Mouse (Mus musculus) natural killer cell, adult 2 months (primary cell): ENCODE measurements around the gene Mip.
"Not testable (repeated sequence)": the region's sequence is repeated elsewhere in the genome, so short reads cannot be mapped to it uniquely, and the experiment has no call there.

Experiments
- DNase-seq, 2 experiments: peaks; one replicate each; pipeline ENCODE4 v3.0.0; 2022; ENCODE audit warnings: low spot score in 2 of 2

Gene Mip

DNA sequence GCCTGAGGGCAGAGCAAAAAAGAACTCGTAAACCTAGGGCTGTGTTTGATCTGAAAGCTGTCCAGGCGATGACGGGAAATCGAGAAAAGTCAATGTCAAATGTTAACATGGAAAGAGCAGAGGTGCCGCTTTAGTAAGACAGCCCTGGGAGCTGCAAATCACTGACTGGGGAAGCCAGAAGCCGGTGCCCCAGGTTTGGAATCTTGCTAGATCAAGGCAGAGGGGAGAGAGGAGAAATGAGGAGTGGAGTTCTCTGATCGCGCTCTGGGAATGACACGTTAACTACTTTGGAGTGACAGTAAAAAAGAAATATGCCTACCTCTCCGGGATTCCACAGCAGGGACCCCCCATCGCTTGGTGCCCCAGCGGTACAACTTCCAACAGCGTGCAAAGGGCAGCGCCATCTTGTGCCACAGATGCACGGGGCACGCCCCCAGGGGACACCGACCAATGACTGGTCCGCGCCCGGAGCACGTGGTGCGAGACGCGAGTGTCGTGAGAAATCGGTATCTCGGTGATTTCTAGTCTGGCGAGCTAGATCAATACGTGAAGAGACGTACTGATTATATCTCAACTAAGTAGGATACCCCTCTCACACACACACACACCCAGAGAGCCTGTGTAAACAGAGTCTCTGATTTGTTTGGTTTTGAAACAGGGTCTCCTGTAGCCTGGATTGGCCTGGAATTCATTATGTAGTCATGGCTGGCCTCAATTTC is 14.1 kb upstream of the Mip start, which contains the start of gene Spryd4:
TSS of gene Spryd4 (minus strand) at position 418 of the 719 bp plus-strand sequence.
- peak; percentile 83 to 88 for DNase-seq

- no peak for DNase-seq
These were observed 13.5 kb upstream of the Mip start for GRCm38 (mm10) chr10:128212148-128212547.

DNA sequence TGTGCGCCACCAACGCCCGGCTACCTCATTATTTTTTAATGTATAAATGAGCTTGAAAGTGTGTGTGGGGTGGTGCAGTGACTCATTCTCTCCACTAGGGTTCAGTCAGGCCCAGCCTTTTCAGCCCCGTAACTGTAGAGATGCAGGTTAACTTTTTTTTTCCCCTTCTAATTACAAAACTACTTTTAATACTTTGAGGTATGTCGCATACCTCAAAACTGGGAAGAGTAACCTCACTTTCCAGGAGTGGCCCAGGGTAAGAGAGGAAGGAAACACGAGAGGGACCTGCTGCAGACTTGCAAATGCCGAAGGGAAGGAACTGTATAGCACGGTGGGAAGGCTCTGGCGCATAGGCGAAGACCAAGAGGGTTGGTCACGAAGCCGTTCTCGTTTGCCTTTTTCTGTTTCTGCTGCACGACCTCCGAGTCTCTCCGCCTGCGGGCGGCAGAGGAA is 12.7 kb upstream of the Mip start:
- peak; percentile 56 to 79 for DNase-seq

DNA sequence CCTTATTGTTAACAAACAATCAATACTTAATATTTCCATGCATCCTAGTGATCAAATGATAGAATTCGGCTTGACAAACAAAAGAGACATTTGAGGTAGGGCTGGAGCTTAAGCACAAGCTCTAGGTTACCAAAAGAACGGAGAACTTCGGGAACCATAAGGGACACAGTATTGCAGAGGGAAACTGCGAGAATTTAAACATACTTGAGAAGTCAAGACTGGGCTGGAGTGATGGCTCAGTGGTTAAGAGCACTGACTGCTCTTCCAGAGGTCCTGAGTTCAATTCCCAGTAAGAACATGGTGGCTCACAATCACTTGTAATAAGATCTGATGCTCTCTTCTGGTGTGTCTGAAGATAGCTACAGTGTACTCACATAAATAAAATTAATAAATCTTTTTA is 11.5 kb upstream of the Mip start:
- not testable (repeated sequence) for DNase-seq

DNA sequence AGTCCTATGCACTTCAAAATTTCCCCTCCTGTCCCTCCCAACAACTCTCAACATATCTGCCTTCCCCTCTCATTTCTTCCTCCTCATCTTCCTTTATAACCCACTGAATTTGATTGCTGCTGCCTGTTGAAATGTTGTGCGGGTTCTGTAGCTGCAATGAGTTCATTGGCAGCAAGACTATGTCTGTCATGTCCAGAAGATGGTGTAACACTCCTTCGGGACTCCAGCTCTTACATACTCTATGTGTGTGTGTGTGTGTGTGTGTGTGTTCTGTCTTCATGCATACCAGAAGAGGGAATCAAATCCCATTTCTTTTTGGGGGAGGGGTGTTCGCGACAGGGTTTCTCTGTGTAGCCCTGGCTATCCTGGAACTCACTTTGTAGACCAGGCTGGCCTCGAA is 10.7 kb upstream of the Mip start:
- DNase-seq = no peak

DNA sequence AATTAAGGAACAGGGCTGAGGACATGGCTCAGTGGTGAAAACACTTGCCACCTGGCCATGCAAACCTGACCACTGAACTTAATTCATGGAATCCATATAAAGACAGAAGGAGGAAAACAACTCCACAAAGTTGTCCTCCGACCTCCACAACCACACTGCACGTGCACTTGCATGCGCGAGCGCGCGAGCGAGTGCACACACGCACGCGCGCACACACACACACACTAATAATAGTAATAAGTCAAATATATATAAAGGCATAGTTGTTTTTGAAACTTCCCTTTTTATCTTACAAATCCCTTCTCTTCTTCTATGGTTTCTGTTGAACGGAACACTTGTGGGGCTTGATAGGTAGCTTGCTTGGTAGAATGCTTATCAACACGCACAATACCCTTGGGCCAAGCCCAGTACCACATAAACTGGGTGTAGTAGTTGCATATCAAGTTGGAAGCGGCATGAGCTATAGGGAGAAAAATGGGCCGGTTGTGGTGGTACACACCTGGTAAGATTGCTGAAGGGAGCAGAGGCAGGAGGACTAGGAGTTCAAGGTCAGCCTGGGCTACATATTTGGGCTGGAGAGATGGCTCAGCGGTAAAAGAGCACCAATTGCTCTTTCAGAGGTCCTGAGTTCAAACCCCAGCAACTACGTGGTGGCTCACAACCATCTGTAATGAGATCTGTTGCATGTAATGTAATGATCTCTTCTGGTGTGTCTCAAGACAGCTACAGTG is 7.1 kb upstream of the Mip start:
- DNase-seq = no peak

GRCm38 (mm10) chr10:128221533-128222286 is 3.9 kb upstream of the Mip start:
- DNase-seq = no peak

- DNase-seq = no peak
These were observed 574 bp upstream of the Mip start for GRCm38 (mm10) chr10:128225064-128225463.

DNA sequence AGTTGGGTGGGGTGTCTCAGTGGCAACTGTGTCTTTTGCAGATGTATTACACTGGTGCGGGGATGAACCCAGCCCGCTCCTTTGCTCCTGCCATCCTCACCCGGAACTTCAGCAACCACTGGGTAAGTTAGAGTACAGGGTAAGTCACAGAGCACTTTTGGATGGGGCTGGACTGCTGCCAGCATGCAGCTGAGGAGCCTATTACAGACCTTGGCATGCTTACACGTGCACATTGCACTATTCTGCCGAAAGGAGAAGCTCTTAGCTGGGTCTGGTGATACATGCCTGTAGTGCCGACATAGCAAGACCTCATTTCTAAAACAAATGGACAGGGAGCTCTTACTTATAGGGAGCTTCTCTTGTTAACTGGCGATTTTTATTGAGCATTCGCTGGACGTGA is 2.0 kb downstream of the Mip start:
- DNase-seq = no peak

- DNase-seq = no peak
These were observed 2.4 kb downstream of the Mip start for GRCm38 (mm10) chr10:128228009-128228408.

- no peak for DNase-seq
These were observed 4.9 kb downstream of the Mip start for GRCm38 (mm10) chr10:128230582-128230981.

GRCm38 (mm10) chr10:128231146-128231545 is 5.5 kb downstream of the Mip start:
- no peak for DNase-seq

- peak; percentile 86 to 89 for DNase-seq
These were observed 6.2 kb downstream of the Mip start, which contains the start of gene Timeless for GRCm38 (mm10) chr10:128231697-128232419. Gene Timeless, plus strand, starts transcription at chr10:128232065.

DNA sequence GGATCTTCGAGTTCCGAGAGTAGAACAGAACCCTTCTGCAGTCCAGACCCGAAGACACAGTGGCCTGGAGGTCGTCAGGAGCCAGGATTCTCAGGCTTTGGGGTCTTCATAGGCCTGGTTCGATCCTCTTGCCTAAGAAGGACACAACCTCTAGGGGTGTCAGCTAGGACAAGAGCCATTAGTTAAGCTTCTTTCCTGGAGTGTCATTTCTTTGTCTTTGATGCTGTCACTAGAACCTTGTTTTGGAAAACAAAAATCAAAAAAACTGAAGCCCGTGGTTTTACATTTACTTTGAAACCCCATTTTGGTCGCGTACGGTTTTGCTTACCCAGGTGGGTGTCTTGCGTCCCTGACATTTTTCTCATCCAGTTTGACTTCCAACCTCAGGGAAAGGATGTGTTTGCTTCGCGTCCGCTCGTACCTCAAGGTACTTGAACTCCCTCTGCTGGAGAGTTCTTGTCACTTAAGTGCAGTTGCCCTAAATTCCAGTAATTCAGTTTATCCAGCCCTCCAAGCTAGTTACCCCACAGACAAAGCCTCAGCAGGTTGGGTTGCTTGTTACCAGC is 6.9 kb downstream of the Mip start:
- peak; percentile 64 to 65 for DNase-seq

DNA sequence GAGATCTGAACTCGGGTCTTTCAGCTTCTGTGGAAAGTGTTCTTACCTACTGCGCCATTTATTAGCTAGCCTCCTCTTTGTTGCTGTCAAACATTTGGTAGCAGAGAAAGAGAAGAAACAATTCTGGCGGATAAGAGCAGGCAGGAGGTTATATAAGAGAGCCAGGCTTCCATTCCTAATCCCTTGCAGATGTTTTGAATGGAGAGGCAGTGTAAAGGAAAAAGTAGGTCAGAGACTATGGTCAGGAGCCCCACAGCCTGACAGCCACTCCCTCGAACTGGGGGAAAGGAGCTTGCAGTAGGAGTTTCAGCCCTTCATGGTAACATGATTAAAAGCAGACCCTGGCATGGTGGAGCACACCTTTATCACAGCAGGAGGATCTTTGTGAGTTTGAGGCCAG is 10.7 kb downstream of the Mip start:
- DNase-seq = no peak

DNA sequence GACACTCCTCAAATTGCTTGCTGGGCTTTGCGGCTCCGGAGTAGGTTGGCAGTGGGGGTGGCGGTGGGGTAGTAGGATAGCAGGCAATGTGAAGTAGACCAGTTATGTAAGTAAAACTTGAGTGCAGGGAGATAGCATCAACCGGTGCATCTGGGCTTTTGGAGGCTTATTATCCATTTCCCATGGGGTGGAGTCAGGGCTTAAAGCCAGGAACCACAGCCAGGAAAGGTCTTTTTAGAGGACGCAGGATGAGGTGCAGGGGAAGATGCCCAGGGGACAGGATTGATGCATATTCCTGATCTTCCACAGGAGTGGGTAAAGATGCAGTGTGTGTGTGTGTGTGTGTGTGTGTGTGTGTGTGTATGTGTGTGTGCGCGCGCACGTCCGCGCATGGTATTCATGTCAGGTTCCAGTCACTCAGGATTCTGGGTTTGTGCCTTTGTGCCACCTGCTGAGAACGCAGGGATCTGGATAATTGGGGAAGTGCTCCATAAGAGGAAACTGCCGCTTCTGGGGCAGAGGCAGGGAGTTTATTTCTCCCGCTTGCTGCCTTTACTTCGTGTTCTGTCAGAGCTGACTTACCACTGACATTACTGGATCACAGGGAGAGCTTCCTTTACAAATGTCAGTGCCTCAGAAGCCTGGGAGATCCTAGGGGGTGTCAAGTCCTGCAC is 12.3 kb downstream of the Mip start:
- no peak for DNase-seq

DNA sequence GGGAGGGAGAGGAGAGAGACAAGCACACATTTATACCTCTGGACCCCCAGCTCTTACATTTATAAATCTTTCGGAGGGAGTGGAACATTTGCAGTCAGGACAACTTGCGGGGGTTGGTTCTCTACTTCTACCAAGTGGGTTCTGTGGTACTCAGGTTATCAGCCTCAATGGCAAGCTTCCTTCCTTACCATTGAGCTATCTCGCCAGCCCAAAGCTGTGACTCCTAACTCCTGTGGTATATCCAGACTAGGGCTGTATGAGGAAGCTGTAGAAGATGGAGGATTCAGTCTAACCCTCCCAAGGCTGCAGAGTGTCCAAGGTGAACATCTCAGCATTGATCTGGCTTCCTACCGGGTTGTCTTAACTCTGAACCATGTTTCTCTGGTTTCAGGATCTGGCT is 13.5 kb downstream of the Mip start:
- DNase-seq = no peak

DNA sequence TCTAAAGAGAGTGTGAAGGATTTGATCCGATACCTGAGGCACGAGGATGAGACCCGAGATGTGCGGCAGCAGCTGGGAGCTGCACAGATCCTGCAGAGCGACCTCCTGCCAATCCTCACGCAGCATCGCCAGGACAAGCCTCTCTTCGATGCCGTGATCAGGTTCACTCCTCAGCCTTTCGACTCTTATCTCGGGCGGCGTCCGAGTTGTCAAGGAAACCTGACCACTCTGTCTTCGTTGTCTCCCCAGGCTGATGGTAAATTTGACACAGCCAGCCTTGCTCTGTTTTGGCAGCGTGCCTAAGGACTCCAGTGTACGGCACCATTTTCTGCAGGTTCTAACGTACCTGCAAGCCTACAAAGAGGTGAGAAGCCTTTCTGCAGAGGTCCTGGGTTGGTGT is 14.5 kb downstream of the Mip start:
- DNase-seq = no peak

GRCm38 (mm10) chr10:128243252-128243651 is 17.6 kb downstream of the Mip start:
- DNase-seq = no peak

GRCm38 (mm10) chr10:128244121-128244520 is 18.5 kb downstream of the Mip start:
- no peak for DNase-seq
